Mouse (Mus musculus) ES-E14 (cell line): ENCODE data around the gene Hemgn. TPM values are rescaled to one million over a fixed set of nuclear protein-coding genes. Genes with fewer than 3 reads are reported as not detected.

ENCODE experiments used
- DNase-seq: peaks from one replicate; pipeline ENCODE4 v3.0.0-alpha.2; 2013; ENCODE audit warnings: low read depth, low spot score
- H3K27ac ChIP-seq: 2 replicates; pipeline ENCODE4 v1.5.1; 2012; ENCODE audit warnings: low read depth, mild to moderate bottlenecking, low read length, moderate library complexity, mixed read lengths; ENCODE audit not compliant: poor library complexity, insufficient read depth, severe bottlenecking
- H3K36me3 ChIP-seq: 2 replicates; pipeline ENCODE4 v1.6.1; 2012; ENCODE audit warnings: mild to moderate bottlenecking, low read length, moderate library complexity, mixed read lengths; ENCODE audit not compliant: control insufficient read depth, poor library complexity, insufficient read depth, severe bottlenecking
- H3K4me1 ChIP-seq, 2 experiments: fragments of 150-350 bp in 1 of 2; sonication (generic) in 1 of 2; 2 replicates each; pipeline ENCODE4 v1.6.1; 2012; ENCODE audit warnings: low read length in 2 of 2, mild to moderate bottlenecking in 1 of 2, mixed read lengths in 1 of 2; ENCODE audit not compliant: control insufficient read depth in 2 of 2, insufficient read depth in 2 of 2, poor library complexity in 1 of 2
- H3K4me3 ChIP-seq, 2 experiments: fragments of 150-350 bp in 1 of 2; sonication (generic) in 1 of 2; 2 replicates each; pipeline ENCODE4 v1.5.1; 2012; ENCODE audit warnings: low read length in 2 of 2, low read depth in 1 of 2, mild to moderate bottlenecking in 1 of 2, mixed read lengths in 1 of 2; ENCODE audit not compliant: insufficient read depth in 1 of 2, poor library complexity in 1 of 2, severe bottlenecking in 1 of 2
- H3K9ac ChIP-seq: 2 replicates; pipeline ENCODE4 v1.6.1; 2012; ENCODE audit warnings: low read depth, mild to moderate bottlenecking, low read length, mixed read lengths; ENCODE audit not compliant: poor library complexity, insufficient read depth, severe bottlenecking
- H3K9me3 ChIP-seq: fragments of 150-350 bp; sonication (generic); 2 replicates; pipeline ENCODE4 v1.6.1; 2012; ENCODE audit warnings: low read depth, mild to moderate bottlenecking, low read length; ENCODE audit not compliant: control insufficient read depth, insufficient read depth
- CHD2 ChIP-seq: IDR thresholded peaks from 2 replicates; pipeline ENCODE4 v1.6.1; 2014; ENCODE audit warnings: mild to moderate bottlenecking, low read depth, low read length, inconsistent platforms
- HCFC1 ChIP-seq: IDR thresholded peaks from 2 replicates; pipeline ENCODE4 v1.6.1; 2012; ENCODE audit warnings: low read length, inconsistent platforms, borderline replicate concordance; ENCODE audit not compliant: insufficient read depth
- MAFK ChIP-seq: IDR thresholded peaks from 2 replicates; pipeline ENCODE4 v1.6.1; 2014; ENCODE audit warnings: mild to moderate bottlenecking, low read depth, low read length, inconsistent platforms; ENCODE audit not compliant: insufficient read depth
- ZC3H11A ChIP-seq: IDR thresholded peaks from 2 replicates; pipeline ENCODE4 v1.6.1; 2012; ENCODE audit warnings: low read depth, mild to moderate bottlenecking, inconsistent platforms, low read length, borderline replicate concordance
- ZNF384 ChIP-seq: IDR thresholded peaks from 2 replicates; pipeline ENCODE4 v1.6.1; 2012; ENCODE audit warnings: low read depth, low read length, inconsistent platforms
- in situ Hi-C, 2 experiments: fragments of 600-800 bp; cut with MboI; formaldehyde crosslinking; loops; one replicate each; pipeline ENCODE4 v1.15.1; 2025; ENCODE audit warnings: low sequenced_read_pairs in 2 of 2, inconsistent platforms in 1 of 2; ENCODE audit not compliant: unreplicated experiment in 2 of 2
- total RNA-seq: library from RNA; depleted of rRNA; stranded (reverse); fragments of 300-350 nt; gene quantifications from 2 replicates; pipeline ENCODE4 v1.2.3, GENCODE M21; 2012

Gene Hemgn
- total RNA-seq, 1 experiment, result not detected

- H3K9me3 ChIP-seq, result no peaks in the 10 kb centered on the region
- H3K9ac ChIP-seq, result no peak overlapping the region
- H3K4me1 ChIP-seq, result no peaks in the 10 kb centered on the region
- in situ Hi-C loops, result no loop called here
- no peak overlapping the region for H3K4me3 ChIP-seq
- TF ChIP-seq CHD2 (no peak), ZNF384 (no peak), HCFC1 (no peak), ZC3H11A (no peak), MAFK (no peak)
- no peak overlapping the region for H3K27ac ChIP-seq
- no peaks in the 10 kb centered on the region for H3K36me3 ChIP-seq
- DNase-seq, result no peak
Measured at GRCm38 (mm10) chr4:46398839-46399238, 14.5 kb downstream of the Hemgn start.

DNA sequence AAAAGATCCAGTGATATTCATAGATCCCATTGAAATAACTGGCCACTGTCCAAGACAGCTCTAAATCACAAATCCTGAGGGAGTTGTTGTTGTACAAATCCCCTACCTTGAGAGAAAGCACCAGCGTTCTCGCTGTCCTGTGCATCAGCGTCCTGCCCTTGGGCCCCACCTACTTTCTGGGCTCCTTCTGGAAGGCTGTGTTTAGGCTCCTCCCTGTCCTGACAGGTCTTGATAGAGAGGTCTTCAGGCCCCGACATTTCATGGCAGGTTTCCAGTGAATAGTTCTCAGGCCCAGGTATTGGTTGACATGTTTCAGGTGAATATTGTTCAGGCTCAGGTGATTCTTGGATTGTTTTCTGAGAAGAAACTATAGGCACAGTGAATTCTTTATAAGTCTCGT is 17.6 kb downstream of the Hemgn start:
- H3K4me3 ChIP-seq, result no peak overlapping the region
- in situ Hi-C loops, result no loop called here
- TF ChIP-seq MAFK (no peak), ZNF384 (no peak), ZC3H11A (no peak), CHD2 (no peak), HCFC1 (no peak)
- H3K9ac ChIP-seq, result no peak overlapping the region
- no peaks in the 10 kb centered on the region for H3K4me1 ChIP-seq
- H3K9me3 ChIP-seq, result no peaks in the 10 kb centered on the region
- DNase-seq, result no peak
- no peaks in the 10 kb centered on the region for H3K36me3 ChIP-seq
- no peak overlapping the region for H3K27ac ChIP-seq

- TF ChIP-seq MAFK (no peak), ZNF384 (no peak), HCFC1 (no peak), CHD2 (no peak), ZC3H11A (no peak)
- Histone ChIP-seq H3K4me1 (no peaks in the 10 kb centered on the region), H3K27ac (no peak overlapping the region), H3K9ac (no peak overlapping the region), H3K4me3 (no peak overlapping the region), H3K9me3 (no peaks in the 10 kb centered on the region), H3K36me3 (no peaks in the 10 kb centered on the region)
- no peak for DNase-seq
- in situ Hi-C loops, result no loop called here
Measured at GRCm38 (mm10) chr4:46394388-46394787, 18.9 kb downstream of the Hemgn start.

- Histone ChIP-seq H3K4me3 (peak overlapping the region; percentile 73 to 80; a peak in 3 of 4 replicates), H3K27ac (no peak overlapping the region; the same call in 1 of the 2 replicates), H3K36me3 (peaks cover 7% of the 10 kb centered on the region; the same call in 1 of the 2 replicates), H3K9me3 (no peaks in the 10 kb centered on the region), H3K4me1 (no peaks in the 10 kb centered on the region), H3K9ac (peak overlapping the region; percentile 8; the same call in 1 of the 2 replicates)
- peak; percentile 96 for DNase-seq
- TF ChIP-seq CHD2 (no peak), ZC3H11A (peak; percentile 22; the same call in 1 of the 2 replicates), MAFK (no peak), HCFC1 (no peak), ZNF384 (no peak)
- in situ Hi-C loops, result no loop called here
Measured at GRCm38 (mm10) chr4:46390390-46390970, 22.8 kb downstream of the Hemgn start.
